Mouse (Mus musculus) intestine, embryonic 14.5 days (tissue): ENCODE results near the gene Gm15056. TPM values are rescaled to one million over a fixed set of nuclear protein-coding genes. Genes with fewer than 3 reads are reported as not detected.

ENCODE experiments used
- ATAC-seq: fragments of 200-750 bp; cut with Nextera tagmentation; replicated peaks from 2 replicates; pipeline ENCODE4 v1.8.0; 2017; ENCODE audit warnings: low read depth, moderate number of reproducible peaks, moderate TSS enrichment, moderate library complexity; ENCODE audit not compliant: low FRiP score, low TSS enrichment
- DNase-seq: peaks from one replicate; pipeline ENCODE4 v3.0.0-alpha.2; 2018; ENCODE audit warnings: low spot score
- H3K27ac ChIP-seq: fragments of 300-500 bp; sonication (generic); 2 replicates; pipeline ENCODE4 v1.5.1; 2014; ENCODE audit warnings: low read depth, mild to moderate bottlenecking, control low read depth
- H3K27me3 ChIP-seq: fragments of 300-500 bp; sonication (generic); replicated peaks from 2 replicates; pipeline ENCODE4 v1.6.1; 2014; ENCODE audit warnings: low read length, control low read depth; ENCODE audit not compliant: control insufficient read depth, insufficient read depth
- H3K36me3 ChIP-seq: fragments of 300-500 bp; sonication (generic); 2 replicates; pipeline ENCODE4 v1.6.1; 2014; ENCODE audit warnings: low read length, control low read depth; ENCODE audit not compliant: control insufficient read depth, insufficient read depth
- H3K4me1 ChIP-seq: fragments of 300-500 bp; sonication (generic); replicated peaks from 2 replicates; pipeline ENCODE4 v1.6.1; 2014; ENCODE audit warnings: low read length, control low read depth, mixed read lengths; ENCODE audit not compliant: control insufficient read depth, insufficient read depth
- H3K4me2 ChIP-seq: fragments of 300-500 bp; sonication (generic); 2 replicates; pipeline ENCODE4 v1.6.1; 2014; ENCODE audit warnings: low read length
- H3K4me3 ChIP-seq: fragments of 300-500 bp; sonication (generic); 2 replicates; pipeline ENCODE4 v1.5.1; 2014; ENCODE audit warnings: low read depth, low read length, control low read depth, mixed read lengths
- H3K9ac ChIP-seq: fragments of 300-500 bp; sonication (generic); 2 replicates; pipeline ENCODE4 v1.6.1; 2014; ENCODE audit warnings: mild to moderate bottlenecking, low read length
- H3K9me3 ChIP-seq: fragments of 300-500 bp; sonication (generic); 2 replicates; pipeline ENCODE4 v1.6.1; 2016; ENCODE audit warnings: low read length, control low read depth; ENCODE audit not compliant: control insufficient read depth
- WGBS: fragments of 180-500 bp; shearing (Covaris S2); extraction: QIAGEN DNeasy Blood & Tissue Kit; methylation state at CpG from one replicate; pipeline ENCODE4 v1.1.7; 2014; 5-methylcytosine and 5-hydroxymethylcytosine counted together
- polyA plus RNA-seq: library from polyadenylated mRNA; unstranded; fragments of >200 nt; fragmentation: Nextera tagmentation; extraction: Ambion mirVana; gene quantifications from 2 replicates; pipeline ENCODE4 v1.2.1, GENCODE M21; 2014

Gm15056 gene
- not detected in 2 replicates for polyA plus RNA-seq

- Histone ChIP-seq H3K4me1 (no peaks in the 10 kb centered on the region), H3K27ac (no peak within 1 kb of the TSS), H3K9me3 (no peaks in the 10 kb centered on the region), H3K4me2 (no peak within 1 kb of the TSS), H3K36me3 (no peaks in the 10 kb centered on the region), H3K9ac (no peak within 1 kb of the TSS), H3K27me3 (no peaks in the 10 kb centered on the region), H3K4me3 (no peak within 1 kb of the TSS)
- 55% methylated on average over 2 of the region's 2 CpGs for WGBS
- DNase-seq, result no peak
- ATAC-seq, result no peak
These were observed at the start of gene Gm15056 for GRCm38 (mm10) chr8:20902527-20902926. TSS of gene Gm15056 (minus strand) at chr8:20902627.

DNA sequence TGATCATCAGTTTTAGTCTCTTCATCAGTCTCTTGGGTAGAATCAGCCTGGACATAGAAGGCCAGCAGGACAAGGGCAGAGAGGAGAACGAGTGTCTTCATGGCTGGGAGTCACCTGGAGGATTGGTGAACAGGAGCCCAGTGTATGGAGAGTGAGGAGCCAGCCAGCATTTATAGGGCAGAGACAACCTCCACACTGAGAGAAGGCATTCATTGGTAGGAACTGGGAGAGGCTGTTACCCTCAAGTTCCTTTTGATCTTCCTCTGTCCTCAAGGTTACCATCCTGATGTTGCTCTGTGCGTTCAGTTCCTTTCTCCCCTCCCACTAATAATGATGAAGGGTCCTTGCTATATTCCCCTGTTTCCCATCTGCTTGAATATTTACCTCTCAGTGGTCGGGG lies 42.2 kb upstream of the Gm15056 start, which contains the start of gene AY761185:
Gene AY761185, minus strand, starts transcription at position 101 of the 400 bp plus-strand sequence.
- no peaks in the 10 kb centered on the region for H3K36me3 ChIP-seq
- no peak within 1 kb of the TSS for H3K9ac ChIP-seq
- no peak within 1 kb of the TSS for H3K27ac ChIP-seq
- H3K4me3 ChIP-seq, result no peak within 1 kb of the TSS
- H3K4me1 ChIP-seq, result no peaks in the 10 kb centered on the region
- ATAC-seq (no peak), DNase-seq (no peak)
- 82% methylated on average over 3 of the region's 3 CpGs for WGBS
- H3K4me2 ChIP-seq, result no peak within 1 kb of the TSS
- no peaks in the 10 kb centered on the region; the same call in 1 of the 2 replicates for H3K9me3 ChIP-seq
- H3K27me3 ChIP-seq, result no peaks in the 10 kb centered on the region

DNA sequence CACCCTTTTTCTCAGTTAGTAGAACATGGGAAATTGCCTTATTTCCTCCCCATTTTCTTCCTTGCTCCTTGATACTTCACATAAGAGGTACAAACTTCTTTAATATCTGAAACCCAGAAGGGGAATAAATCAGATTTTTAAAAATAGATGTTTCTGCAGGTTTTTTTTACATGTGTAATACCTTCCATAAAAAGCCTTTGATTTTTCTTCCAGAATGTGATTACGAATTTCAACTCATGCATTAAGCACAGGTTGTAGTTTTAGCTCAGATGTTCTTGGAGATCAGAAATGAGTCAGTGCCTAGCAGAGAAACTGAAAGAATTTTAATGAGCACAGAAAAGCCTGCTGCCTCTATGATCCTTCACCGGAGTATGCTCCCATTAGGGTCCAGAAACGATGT lies 19.5 kb upstream of the Gm15056 start, which contains the start of gene Gm6040:
Gene Gm6040, minus strand, starts transcription at position 101 of the 400 bp plus-strand sequence.
- Histone ChIP-seq H3K4me2 (no peak within 1 kb of the TSS), H3K27ac (no peak within 1 kb of the TSS), H3K27me3 (no peaks in the 10 kb centered on the region), H3K36me3 (no peaks in the 10 kb centered on the region), H3K4me1 (no peaks in the 10 kb centered on the region), H3K4me3 (no peak within 1 kb of the TSS), H3K9me3 (no peaks in the 10 kb centered on the region), H3K9ac (no peak within 1 kb of the TSS)
- 80% methylated on average over 3 of the region's 3 CpGs for WGBS
- ATAC-seq, result no peak
- DNase-seq, result no peak

- Histone ChIP-seq H3K4me1 (no peaks in the 10 kb centered on the region), H3K9me3 (no peaks in the 10 kb centered on the region), H3K27me3 (no peaks in the 10 kb centered on the region), H3K4me2 (no peak overlapping the region), H3K4me3 (no peak overlapping the region), H3K9ac (no peak overlapping the region), H3K36me3 (no peaks in the 10 kb centered on the region), H3K27ac (no peak overlapping the region)
- no peak for ATAC-seq
- WGBS, result 70% methylated on average over 1 of the region's 1 CpGs
- DNase-seq, result no peak
These were observed 9.9 kb upstream of the Gm15056 start for GRCm38 (mm10) chr8:20912288-20912687.

DNA sequence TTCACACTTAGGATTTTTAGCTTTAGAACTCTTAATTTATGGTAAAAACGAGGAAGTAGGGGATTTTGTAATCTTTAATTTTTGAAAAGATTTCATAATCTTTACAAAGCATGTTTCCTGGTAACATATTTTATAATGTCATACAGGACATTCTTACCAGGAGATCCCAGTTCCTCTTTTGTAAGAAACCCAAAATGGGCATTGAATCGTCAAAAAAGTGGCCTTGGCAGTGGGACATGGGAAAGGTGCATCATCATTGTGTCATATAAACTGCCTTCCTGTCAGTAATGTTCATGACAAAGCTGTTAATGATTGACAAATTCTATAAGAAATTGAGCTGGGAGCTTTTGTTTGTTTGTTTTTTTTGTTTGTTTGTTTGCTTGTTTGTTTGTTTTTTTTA lies 5.8 kb upstream of the Gm15056 start:
- DNase-seq (no peak), ATAC-seq (no peak)
- Histone ChIP-seq H3K4me3 (no peak overlapping the region), H3K4me2 (no peak overlapping the region), H3K36me3 (no peaks in the 10 kb centered on the region), H3K27ac (no peak overlapping the region), H3K9me3 (no peaks in the 10 kb centered on the region), H3K27me3 (no peaks in the 10 kb centered on the region), H3K9ac (no peak overlapping the region), H3K4me1 (no peaks in the 10 kb centered on the region)
- 74% methylated on average over 2 of the region's 2 CpGs for WGBS

DNA sequence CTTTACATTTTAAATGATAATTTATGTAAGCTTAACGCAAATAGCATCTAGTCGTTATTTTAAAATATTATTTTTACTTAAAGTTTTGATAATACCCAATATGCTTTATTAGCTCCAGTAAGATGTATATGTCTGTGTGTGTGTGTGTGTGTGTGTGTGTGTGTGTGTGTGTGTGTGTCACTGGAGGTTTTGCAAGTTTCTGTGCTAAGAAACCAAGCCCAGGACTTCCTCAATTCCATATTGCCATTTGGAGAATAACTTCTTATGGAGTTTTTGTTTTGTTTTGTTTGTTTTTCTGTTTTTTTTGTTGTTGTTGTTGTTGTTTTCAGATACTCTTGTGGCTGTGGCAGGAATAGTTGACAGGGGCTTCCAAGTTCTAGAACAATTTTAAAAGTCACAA lies 4.7 kb upstream of the Gm15056 start:
- no peaks in the 10 kb centered on the region for H3K4me1 ChIP-seq
- ATAC-seq (no peak), DNase-seq (no peak)
- H3K4me3 ChIP-seq, result no peak overlapping the region
- H3K9me3 ChIP-seq, result no peaks in the 10 kb centered on the region
- no peaks in the 10 kb centered on the region for H3K27me3 ChIP-seq
- H3K4me2 ChIP-seq, result no peak overlapping the region
- WGBS, result 98% methylated on average over 2 of the region's 2 CpGs
- no peak overlapping the region for H3K9ac ChIP-seq
- no peak overlapping the region for H3K27ac ChIP-seq
- no peaks in the 10 kb centered on the region for H3K36me3 ChIP-seq

DNA sequence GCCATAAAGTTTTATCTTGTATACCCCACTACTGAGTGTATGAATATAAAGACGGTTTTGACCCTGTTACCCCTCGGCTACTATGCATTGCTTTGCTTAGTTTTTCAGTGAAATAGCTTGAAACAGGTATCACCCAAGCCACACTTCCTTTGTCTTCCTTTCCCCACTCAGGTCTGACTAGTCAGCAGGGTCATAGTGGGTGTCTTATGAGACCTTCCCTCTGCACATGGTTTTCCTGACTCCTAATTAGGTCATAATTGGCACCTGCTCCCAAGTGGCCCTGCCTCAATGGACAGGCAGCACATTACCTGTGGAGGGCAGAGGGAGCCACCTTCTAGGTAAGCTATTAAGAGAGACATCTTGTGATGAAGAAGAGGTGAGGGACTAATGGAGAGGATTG lies 10.1 kb downstream of the Gm15056 start, which contains the start of gene Defb33:
Gene Defb33, plus strand, starts transcription at position 301 of the 400 bp plus-strand sequence.
- H3K27ac ChIP-seq, result no peak within 1 kb of the TSS
- no peak for DNase-seq
- H3K4me1 ChIP-seq, result no peaks in the 10 kb centered on the region
- H3K9ac ChIP-seq, result no peak within 1 kb of the TSS
- ATAC-seq, result no peak
- no peaks in the 10 kb centered on the region for H3K9me3 ChIP-seq
- WGBS, result 88% methylated on average over 2 of the region's 2 CpGs
- H3K4me3 ChIP-seq, result no peak within 1 kb of the TSS
- H3K4me2 ChIP-seq, result no peak within 1 kb of the TSS
- no peaks in the 10 kb centered on the region for H3K36me3 ChIP-seq
- no peaks in the 10 kb centered on the region for H3K27me3 ChIP-seq

GRCm38 (mm10) chr8:20874608-20875007 lies 27.8 kb downstream of the Gm15056 start:
- Histone ChIP-seq H3K4me3 (no peak overlapping the region), H3K27ac (no peak overlapping the region), H3K36me3 (no peaks in the 10 kb centered on the region), H3K27me3 (no peaks in the 10 kb centered on the region), H3K9ac (no peak overlapping the region), H3K4me2 (no peak overlapping the region), H3K4me1 (no peaks in the 10 kb centered on the region), H3K9me3 (no peaks in the 10 kb centered on the region)
- 36% methylated on average over 6 of the region's 6 CpGs for WGBS
- DNase-seq (no peak), ATAC-seq (no peak)
